Mouse (Mus musculus) cerebellum, postnatal 25 days (tissue): Measurements from ENCODE around the gene Zfp385c.

Source experiments
- DNase-seq, 2 experiments: peaks; one replicate each; pipeline ENCODE4 v3.0.0; 2021; ENCODE audit warnings: mixed read lengths in 2 of 2

Zfp385c gene

DNA sequence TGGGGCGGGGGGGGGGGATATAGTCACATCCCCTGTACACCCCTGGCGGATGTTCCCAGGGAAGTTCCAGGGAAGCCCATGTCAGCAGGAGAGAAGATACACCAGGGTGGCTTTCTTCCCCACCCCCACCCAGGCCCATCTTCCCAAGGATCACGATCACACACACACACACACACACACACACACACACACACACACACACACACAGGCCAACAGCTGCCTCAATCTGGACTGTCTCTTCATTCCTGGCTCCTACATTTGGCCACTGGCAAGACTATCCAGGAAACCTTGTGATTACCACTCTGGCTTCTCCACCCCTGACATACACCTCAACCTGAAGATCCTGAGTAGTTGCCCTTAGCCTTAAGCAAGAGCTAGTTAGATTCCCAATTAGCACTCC lies 6.9 kb downstream of the Zfp385c start:
- DNase-seq: no peak

DNA sequence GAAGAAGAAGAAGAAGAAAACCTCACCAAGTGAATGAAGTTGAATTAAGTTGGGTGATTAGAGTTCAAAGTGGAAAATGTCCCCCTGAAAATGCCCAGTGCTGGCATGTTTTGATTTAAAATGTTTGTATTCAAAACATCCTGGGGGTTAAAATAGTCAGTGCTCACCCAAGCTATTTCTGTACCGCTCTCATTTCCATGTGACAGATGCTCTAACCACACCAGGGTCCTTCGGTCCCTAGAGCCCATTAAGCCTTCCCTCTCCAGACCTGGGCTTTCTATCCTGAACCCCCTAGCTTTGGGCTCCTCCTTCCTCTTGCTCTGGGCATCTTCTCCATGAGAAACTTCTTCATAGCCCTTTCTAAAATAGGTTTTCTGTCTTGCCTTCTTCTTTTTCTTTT lies 8.2 kb downstream of the Zfp385c start:
- DNase-seq: no peak

DNA sequence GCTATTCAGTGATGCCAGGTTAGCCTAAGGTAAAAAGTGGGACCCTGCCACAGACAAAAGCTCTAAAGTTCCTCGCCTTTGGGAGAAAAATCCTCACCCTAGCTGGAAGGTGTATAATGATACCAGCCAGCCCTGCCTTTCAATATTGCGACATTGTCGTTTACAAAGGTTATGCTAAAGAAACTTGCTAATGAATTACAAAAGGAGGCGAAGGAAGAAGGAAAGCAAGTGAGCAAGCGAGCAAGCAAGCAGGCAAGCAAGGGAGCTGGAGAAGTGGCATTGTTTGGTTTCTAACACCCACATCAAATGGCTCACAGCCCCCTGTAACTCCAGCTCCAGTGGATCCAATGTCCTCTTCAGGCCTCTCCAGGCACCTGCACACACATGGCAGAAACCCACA lies 9.7 kb downstream of the Zfp385c start:
- DNase-seq: no peak

DNA sequence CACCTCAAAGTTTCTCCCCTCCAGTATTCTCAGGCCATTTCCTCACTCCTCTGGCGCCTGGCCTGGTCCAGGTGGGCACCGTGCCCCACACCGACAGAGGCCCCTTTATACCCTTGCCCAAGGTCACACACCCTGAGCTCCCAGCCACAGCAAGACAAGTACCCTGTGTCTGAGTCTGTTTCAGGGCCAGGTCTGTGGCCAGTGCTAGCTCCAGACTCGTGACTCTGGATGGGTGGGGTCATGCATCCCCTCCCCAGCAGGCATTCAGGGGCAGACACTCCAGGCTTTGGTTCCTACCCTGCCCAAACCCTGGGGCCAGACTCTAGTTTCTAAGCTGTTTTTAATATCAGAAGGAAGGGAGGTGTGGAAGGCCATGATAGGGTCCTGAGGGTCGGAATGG lies 10.4 kb downstream of the Zfp385c start:
- DNase-seq: peak in 1 of 2 experiments; percentile 18

DNA sequence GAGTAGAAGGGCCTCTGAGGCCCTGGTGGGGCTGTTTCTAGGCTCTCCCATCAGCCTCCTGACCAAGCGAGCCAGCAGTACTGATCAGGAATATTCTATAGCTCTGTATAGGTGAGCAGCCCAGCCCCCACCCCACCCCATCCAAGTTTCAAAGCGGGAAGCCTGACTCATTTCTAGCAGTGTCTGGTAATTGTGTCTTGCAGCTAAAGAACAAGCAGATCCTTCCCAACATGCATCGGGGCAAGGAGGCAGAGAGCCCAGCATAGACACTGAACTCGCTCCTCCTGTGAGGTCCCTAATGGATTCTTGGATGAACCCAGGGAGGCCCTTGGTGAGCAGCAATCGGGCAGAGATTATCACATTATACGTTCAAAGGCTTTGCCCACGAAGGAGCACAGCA lies 14.4 kb downstream of the Zfp385c start:
- DNase-seq: no peak

DNA sequence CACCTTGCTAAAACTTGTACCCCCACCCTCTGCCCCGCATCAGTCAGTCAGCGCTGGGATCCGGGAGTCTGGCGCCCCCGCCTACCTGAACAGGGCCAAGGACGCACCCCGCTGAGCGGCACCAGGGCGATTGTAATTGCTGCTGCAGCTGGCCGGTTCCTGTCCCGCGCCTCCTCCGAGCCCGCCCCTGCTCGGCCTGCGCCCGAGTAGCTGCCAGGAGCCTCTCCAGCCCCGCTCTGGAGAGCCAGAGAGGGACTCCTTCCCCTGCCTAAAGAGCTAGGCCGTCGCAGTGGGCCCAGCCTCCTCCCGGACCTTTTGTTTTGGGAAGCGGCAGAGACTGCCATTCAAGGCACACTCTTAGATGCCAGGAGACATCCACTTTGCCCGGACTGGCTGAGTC lies 19.1 kb downstream of the Zfp385c start:
- DNase-seq: peak; percentile 32 to 49

DNA sequence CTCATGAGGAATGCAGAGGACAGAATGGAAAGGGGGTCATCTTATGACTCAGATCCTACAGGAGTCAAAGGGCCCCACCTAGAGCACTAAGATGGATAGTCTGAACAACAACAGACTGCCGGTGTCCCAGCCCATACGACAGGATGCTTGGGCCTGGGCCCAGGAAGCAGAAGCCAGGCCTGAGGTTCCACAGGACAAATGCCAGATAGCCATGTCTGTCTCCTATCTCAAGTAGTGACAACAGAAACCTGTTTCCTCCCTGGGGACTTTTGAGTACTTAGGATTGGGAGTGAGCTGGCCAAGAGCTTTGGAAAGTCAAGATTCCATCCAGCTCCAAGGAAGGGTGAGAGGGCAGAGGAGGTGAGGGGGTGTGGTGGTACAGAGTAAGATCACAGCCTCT lies 20.3 kb downstream of the Zfp385c start:
- DNase-seq: peak; percentile 42 to 53

DNA sequence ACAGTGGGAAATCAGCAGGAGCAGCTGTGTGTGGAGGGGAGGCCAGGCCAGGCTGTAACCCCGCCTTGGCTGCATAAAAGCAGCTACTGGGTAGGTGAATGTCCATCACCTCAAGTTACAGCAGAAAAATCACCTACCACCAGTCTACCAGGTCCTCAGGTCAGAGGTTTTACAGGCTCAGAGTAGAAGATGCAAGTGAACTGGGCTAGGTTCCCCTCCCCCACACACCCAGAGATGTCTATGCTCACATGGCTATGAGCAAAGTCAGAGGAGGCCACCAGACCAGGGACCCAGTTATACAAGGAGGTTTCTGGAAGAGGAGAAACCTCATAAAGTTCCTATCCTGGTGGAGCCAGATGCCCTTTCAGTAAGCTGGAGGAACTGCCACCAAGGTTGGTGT lies 21.2 kb downstream of the Zfp385c start:
- no peak for DNase-seq

DNA sequence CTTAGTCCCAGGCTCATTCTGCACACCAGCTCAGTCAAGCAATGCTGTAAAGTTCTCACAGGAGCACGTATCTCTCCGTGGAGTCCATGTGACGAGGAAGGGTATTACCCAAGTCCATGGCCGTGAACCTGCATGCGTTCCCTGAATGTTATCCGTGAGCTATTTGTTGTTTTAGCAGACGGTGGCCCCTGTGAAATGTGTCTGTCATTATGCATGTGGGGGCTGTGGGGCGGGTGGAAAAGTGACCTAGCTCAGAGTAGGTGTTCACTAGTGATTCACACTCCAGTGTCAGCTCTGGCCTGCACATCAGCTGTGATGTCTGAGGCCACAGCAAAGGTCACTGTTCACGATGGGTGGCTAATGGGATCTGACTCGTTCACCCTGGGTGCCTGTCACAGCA lies 32.4 kb downstream of the Zfp385c start:
- no peak for DNase-seq

DNA sequence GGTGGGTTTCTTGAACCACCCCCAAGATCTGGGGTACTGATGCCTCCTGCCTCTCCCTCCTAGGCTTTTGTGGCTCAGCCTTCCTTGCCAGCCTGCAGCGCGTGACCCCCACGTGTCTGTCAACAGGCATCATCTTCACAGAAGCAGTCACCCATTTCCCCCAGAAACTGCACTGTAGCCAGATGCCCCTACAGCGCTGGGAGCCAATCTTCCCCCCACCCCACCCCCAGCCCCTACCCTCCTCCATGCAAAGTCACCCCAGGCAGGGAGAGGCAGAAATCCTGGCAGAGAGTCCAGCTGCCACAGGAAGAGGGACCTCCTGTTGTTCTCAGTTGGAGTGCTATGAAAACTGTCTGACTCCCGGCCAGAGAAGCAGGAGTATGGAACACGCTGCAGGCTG lies 35.8 kb downstream of the Zfp385c start:
- peak; percentile 32 to 41 for DNase-seq

DNA sequence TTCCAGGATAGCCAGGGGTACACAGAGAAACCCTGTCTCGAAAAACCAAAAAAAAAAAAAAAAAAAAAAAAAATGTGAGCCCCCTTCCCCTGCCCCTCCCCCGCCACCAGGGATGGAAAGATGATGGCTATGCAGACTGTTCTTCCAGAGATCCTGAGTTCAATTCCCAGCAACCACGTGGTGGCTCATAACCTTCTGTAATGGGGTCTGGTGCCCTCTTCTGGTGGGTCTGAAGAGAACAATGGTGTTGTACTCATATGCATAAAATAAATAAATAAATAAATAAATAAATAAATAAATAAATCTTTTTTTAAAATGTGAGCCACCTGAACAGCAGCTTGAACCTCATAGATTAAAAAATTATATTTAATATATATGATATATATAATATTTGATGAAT lies 36.7 kb downstream of the Zfp385c start:
- DNase-seq: peak in 1 of 2 experiments; percentile 13

DNA sequence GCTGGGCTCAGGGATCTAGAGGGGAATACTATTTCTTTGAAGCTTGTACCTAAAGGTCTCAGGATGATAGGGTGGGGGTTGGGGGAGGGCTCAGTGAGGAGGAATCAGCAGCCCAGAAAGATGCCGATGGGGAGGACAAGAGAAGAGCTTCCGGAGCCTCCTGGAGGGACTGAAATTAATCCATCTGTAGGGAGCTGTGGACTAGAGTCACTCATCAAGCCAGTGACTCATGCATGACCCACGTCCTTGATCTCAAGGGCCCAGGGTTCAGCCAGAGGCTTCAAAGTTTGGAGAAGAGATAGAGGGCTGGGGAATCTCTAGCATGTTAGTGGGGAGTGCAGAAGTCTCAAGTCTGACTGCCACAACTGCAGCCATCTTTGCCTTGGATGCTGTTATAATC lies 40.5 kb downstream of the Zfp385c start:
- no peak for DNase-seq

DNA sequence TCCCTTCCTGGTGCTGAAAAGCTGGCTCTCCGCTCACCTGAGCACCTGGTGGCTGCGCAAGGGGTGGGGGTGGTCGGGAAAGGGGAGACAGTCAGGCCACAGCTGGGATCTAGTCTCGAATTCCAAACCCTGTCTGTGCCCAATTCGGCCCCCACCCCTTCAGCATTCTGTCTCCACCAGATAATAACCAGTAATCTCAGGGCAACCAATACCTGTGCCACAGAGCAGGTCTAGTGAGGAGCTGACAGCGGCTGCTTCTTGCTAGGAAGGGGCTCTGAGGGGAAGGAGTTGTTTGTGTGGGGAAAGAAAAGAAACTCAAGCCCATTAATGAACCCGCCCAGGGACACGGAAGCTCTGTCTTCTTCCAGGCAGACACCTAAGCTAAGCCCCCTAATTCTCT lies 41.0 kb downstream of the Zfp385c start:
- DNase-seq: no peak

DNA sequence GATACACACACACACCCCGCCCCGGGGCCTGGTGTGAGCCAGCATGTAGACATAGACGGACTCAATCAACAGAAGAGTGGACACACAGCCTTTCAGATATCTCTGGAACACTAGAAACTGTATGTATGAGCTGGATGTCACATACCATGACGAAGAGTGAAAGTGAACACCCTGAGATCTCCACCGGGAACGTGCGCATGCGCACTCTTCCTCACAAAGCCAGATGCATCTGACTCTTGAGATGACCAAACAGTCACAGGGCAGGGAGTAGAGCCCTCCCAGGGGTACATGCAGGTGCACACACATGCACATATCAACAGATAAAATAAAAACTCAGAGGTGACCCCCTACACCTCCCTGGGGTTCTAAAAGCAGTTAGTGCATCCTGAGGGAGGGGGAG lies 43.9 kb downstream of the Zfp385c start:
- no peak for DNase-seq

DNA sequence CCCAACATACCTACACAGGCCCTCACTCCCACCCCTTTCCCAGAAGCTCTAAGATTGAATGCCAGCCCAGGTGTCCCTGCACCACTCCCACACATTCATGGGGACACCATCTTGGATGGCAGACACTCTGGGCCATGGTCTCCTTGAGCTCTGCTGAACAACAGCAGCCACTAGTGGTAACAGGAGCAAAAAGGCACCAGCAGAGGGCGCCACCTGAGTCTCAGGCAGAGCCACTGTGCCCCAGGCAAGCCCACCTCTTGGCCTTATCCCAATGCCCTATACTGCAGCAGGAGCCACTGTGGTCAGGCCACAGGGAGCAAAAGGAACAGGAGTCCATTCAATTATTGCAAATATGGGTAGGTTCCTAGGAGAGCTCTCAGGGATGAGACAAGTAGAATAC lies 46.0 kb downstream of the Zfp385c start:
- peak in 1 of 2 experiments; percentile 58 for DNase-seq

DNA sequence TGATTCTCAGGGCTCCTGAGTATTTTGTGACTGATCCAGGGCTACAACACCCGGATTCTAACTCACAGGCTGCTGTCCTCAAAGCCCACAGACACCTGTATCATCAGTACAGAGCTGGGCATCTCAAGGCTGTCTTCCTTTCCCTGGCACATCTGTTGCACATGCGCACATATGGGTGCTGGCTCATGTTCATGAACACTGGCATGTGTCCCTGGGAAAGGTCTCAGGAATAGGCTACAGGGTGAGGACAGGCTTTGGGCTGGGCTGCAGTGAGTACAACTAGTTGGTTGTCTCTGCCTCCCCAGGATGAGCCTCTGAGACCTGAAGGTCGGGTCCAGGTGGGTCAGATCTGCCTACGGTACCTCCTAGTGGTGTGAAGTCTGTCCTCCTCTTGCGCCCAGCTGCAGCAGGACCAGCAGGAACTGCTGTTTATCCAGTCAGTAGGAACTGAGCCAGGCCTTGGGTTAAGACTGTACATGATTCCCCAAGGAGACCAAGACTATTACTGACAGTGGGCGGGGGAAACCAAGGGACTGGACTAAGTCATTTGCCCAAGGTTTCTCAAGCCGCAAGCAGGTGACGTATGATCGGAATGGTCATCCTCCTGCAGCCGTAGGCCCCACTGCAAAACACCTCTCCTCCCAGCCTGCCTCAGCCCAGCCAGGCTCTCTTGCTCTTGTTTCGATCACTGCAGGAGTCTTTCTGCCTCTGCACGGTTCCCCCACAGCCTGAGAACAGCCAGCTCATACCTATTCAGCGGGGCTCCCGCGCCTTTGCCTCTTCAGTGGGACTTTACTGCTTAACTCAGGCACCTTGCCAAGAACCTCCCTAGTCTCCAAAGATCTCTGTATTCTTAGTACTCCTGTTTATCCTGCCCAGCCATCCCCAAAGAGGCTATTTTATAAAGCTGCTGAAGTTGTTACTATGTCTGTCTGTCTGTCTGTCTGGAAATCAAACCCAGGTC lies 48.4 kb downstream of the Zfp385c start:
- DNase-seq: no peak

DNA sequence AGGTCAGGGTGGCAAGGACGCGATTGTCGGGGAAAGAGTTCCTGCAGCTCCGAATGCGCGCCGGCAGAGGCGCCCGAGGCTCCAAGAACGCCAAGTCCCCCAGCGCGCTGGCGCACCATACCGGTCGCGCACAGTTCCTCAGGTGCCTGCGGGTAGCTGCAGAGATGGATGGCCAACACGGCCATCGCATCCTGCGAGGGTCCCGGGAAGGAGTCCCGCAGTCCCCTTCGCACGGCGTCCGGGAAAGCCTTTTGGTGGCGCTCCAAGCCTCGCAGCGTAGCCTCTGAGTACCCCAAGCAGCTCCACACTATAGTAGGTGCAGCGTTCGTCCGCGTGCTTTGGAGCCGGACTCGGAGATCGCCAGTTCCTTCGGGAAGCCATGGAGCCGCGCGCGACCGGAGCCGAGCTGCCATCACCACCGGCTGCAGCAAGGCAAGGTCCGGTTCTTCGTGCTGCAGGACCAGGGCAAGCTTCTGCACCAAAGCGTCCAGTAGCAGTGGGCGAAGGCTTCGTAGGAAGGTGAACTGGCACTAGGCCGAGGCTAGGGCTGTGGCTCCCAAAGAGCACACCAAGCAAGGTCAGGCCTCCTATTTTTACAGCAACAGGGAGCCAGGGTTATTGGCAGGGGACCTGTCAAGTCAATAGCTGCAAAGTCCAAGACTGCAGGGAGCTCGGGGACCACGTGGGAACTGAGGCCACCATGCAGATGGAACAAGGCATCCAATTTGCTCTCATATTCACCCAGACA lies 51.9 kb downstream of the Zfp385c start:
- peak; percentile 71 to 75 for DNase-seq

DNA sequence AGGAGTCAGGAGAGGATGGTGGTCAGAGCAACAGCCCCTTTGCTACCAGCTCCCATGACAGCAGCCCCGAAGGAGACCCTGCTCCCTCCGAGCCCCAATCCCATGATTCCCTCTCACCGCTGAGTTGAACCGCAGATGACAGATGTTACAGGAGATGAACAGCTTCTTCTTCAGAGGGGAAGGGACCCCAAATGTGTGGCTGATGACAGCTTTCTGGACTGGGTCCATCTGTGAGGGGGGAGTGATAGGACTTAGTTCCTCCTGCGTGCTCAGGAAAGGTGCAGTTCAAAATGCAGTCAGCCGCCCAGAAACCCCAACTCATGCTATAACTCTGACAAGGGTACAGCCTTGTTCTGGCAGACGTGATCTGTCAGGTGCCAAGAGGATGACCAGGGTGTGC lies 57.7 kb downstream of the Zfp385c start:
- DNase-seq: no peak

DNA sequence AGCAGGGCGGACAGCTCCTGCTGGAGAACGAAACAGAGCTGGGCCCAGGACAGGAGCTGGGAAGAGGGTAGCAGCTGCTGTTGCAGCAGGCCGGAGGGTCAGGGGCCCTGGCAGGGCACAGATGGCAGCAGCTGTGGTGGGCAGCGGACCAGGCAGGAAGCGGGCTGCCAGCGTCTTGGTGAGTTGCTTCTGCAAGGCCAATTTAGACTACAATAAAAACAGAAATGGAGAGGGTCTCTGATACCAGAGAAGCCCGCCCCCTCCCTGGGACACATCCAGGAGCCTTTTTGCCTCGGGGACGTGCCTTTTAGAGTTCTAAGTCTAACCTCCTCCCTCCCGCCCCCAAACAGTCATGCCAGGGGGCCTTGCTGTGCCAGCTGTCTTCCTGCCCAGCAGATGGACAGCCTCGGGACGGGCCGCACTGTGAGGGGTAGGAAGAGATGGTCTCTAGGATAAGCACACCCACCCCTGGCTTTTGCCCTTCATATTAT lies 63.3 kb downstream of the Zfp385c start:
- DNase-seq: peak in 1 of 2 experiments; percentile 49

DNA sequence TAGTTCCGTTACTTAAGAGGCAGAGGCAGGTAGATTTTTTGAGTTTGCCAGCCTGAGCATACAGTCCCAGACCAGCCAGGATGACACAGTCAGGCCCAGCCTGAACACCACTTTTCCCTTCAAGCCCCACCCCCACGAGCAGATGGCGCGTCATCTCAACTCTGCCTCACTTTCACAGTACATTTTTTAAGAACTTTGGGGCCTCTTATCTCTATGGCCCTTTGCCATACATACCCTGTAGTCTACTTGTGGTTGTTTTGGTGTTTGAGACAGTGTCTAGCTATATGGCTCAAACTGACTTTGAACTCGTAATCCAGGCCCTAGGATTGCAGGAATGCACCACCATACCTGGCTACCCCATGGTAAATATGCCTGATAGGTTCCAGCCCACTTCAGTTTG lies 64.2 kb downstream of the Zfp385c start:
- no peak for DNase-seq

DNA sequence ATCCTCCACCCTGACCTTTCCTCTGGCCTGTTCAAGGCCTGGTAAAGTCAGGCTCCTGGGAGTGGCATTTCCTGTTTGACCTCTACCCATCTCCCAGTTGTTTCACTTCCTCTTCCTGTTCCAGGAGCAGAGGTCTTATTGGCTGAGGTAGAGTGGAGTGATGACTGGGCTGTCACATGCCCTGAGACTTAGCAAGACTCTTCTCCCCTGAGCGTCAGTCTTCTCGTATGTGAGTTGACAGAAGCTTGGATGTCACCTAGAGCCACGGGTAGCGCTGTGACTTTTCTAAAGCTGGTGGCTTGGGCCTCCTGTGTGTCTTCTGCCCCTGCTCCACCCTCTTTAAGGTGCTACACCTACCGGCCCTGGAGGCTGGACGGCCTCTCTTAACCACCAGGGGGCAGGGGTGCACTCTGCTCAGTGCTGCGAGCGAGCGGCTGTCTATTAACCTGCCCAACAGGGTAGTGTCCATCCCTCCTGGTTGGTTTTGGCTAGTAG lies 65.5 kb downstream of the Zfp385c start:
- DNase-seq: peak; percentile 74 to 87

DNA sequence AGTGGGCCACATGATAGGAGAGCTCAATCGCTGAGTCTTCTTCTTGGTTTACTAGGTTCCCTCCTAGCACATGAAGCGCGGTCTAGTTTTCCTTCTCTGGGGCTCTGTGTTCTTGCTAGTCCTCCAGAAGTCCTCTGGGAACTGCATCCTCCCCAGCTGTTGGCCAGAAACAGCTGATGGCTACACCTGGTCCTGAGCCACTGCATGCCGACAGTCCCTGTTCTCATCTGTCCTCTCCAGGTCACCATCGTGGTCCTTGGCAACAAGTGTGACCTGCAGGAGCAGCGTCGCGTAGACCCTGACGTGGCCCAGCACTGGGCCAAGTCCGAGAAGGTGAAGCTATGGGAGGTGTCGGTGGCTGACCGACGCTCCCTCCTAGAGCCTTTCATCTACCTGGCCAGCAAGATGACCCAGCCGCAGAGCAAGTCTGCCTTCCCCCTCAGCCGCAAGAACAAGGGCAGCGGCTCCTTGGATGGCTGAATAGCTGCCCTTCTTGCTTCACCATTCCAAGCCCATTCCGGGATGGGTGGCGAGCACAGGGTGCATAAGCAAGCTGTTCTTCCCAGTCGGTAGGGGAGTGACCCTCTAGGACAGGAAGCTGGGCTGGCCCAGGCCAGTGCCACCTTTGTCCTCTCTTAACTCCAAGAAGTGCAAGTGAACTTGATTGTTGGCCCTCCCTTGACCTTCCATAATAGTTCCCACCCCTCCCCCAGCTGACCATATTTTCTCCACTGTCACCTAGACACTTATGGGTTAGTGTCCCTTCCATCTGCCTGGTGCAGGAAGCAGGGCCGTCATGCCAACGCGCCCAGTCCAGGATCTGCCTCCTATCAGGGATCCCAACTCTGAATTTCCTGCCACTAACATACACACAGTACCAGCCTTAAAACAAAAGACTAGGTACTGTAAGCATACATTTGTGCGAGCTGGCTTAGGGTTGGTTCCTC lies 66.2 kb downstream of the Zfp385c start:
- no peak for DNase-seq
